Mouse (Mus musculus) c-Kit-positive CD71-negative TER-119-negative erythroid progenitor cells, embryonic 14.5 days (primary cell): Measurements from ENCODE around the gene Bdp1.

Experiments used
- DNase-seq: peaks from one replicate; pipeline ENCODE4 v3.0.0-alpha.2; 2013; ENCODE audit warnings: low read depth

Bdp1 gene

DNA sequence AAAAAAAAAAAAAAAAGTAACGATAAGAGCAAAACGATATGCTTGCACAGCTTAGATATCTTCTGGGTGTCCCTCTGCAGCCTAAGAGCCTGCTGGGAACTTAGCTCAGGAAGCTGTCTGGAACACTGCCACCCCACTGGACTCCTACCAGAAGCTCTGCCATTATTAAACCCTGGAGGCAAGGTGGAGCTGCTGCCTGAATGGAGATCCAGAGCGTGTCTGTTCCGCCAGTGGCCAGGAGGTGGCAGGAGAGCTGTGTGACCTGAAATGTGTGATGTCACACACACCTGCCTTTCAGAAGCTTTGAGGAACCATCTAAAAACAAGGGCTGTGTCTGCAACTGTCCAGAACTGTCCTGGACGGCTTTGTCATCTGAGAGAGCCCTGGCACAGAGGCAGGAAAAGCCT, 102.1 kb downstream of the Bdp1 start:
- peak; percentile 69 for DNase-seq

DNA sequence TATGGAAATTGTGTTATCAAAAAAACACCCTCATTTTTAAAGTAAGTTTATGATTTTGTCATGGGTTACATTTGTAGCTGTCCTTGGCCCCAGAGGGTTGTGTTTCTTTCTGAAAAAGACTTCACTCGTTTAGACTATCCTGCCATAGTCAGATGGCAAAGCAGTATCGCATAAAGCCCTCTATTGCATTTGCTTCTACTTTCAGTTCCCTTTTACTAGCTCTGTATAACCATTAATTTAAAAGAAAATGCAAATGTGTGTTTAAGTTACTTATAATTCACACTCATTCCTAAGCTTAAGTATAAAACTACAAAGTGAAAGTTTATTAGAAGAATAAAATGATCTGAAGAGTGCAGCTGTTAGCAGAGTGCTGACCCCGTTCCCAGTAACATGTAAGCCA, 104.8 kb downstream of the Bdp1 start:
- DNase-seq: no peak

DNA sequence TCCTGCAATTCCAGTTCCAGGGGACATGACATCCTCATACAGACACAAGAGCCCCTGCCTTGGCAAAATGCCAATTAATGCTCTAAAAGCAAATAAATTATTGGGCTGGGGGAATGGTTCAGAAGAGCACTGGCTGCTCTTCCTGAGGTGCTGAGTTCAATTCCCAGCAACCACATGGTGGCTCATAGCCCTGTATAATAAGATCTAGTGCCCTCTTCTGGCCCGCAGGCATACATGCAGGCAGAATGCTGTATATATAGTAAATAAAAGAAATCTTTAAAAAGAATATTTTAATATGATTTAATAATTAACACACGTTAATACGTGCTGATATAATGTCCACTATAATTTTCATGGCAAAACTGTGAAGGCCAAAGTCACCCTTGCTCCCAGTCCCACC, 105.8 kb downstream of the Bdp1 start:
- no peak for DNase-seq

DNA sequence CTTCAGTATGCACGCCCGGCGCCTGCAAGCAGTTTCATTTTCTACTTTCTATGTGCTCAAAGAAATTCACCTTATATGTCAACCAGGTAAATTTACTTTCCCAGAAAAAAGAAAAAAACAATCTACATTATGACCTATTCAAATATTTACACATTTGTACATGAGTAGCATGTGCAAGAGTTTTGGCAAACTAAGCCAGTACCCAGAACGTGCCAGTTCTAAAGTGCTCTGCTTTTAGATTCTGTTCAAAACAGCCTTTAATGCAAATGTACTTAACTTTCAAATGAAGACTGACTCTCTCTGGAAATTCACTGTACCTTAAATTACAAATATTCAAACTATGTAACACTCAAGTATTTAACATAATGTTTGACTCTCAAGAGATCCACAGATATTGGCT, 114.3 kb downstream of the Bdp1 start:
- DNase-seq: no peak

DNA sequence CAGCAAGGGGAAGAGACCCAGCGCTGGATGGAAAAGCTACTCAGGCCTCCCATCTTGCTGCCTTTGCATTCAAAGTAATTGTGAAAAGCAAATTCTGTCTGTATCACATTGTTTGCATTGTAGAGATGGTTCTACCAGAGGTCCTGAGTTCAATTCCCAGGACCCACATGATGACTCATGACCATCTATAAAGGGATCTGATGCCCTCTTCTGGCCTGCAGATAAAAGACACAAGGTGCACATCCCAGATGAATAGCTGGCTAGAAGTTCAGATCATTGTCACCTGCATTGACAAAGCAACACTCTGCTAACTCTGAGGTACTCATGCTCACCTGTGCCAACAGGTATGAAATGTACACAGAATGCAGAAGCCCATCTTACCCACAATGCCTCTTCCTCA, 120.5 kb downstream of the Bdp1 start:
- no peak for DNase-seq

DNA sequence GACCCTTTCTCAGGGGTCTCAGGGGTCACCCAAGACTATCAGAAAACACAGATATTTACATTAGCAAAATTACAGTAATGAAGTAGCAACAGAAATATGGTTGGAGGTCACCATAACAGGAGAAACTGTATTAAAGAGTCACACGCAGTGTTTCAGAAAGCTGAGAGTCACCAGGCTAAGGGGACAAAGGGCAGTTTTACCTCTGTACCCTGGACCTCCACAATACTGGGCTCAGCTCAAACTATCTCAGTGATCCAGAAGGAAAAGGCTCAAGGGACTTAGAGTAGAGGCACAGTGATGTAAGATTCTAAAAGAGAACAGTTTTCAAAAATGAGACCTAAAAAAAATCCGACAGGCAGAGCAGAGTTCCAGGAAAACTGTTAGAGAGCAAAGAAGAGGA, 124.5 kb downstream of the Bdp1 start:
- no peak for DNase-seq

DNA sequence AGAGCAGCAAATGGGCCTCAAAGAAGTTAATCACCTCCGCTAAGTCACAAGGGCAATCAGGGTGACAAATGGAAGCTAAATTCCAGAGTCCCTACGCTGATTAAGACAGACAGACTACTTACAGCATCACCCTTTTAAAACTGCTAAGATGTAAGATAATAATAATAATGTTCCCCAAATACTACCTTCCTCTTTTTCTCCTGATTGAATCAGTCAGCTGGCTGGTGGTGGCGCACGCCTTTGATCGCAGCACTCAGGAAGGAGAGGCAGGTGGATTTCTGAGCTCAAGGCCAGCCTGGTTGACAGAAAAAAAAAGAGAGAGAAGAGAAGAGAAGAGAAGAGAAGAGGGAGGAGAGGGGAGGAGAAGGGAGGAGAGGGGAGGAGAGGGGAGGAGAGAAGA, 133.8 kb downstream of the Bdp1 start:
- no peak for DNase-seq
